Comparison of ENCODE assay signal across 8 mouse cellular contexts in the genomic region with DNA sequence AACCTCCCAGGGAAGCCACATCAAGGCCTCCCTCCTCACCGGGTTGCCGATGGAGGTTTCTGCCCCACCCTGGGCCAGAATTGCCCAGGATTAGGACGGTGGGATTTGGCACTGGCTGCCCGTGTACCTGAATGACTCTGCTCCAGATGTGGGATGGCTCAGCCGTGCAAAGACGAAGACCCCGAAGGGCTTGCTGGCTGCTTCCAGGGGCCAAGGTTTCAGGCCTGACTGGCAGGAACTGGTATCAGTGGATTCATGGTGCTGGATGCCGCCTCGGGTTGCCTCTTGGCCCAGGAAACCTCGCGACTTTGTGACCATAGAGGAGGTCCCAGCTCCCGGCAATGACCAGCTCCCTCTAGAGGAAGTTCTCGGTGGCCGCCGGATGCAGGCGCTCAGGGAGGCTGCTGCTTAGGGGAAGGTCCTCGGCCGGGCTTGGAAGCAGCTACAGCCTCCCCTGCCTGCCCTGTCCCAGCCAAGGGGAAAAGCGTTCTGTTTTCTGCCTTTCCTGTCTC. TPM values are rescaled to one million over a fixed set of nuclear protein-coding genes. Genes with fewer than 3 reads are reported as not detected.
A peak's percentile ranks its signal among the peaks of the same experiment; 100 is the strongest.
DNase-seq lines count a peak whose midpoint lies in the region; ATAC-seq and TF ChIP-seq lines count a peak whose summit lies in the region.

No protein-coding gene starts in this region.

- H3K4me2 ChIP-seq in embryonic facial prominence, embryonic 13.5 days, result peak overlapping the region; percentile 89
- peak overlapping the region; percentile 91 for H3K4me2 ChIP-seq in limb, embryonic 14.5 days (replicated peaks; ENCODE audit: low read depth, low read length, severe bottlenecking)
- H3K4me2 ChIP-seq in midbrain, postnatal 0 days (ENCODE audit: low read depth, low read length, poor library complexity, severe bottlenecking), result peak overlapping the region; percentile 62

- under 1% methylated on average over 19 of the region's 19 CpGs for WGBS in embryonic facial prominence, embryonic 13.5 days
- WGBS in limb, embryonic 14.5 days, result under 1% methylated on average over 19 of the region's 19 CpGs
- WGBS in midbrain, postnatal 0 days, result 1% methylated on average over 19 of the region's 19 CpGs

- H3K27ac ChIP-seq in embryonic facial prominence, embryonic 13.5 days, result peak overlapping the region; percentile 83
- peak overlapping the region; percentile 84 for H3K27ac ChIP-seq in limb, embryonic 14.5 days (replicated peaks; ENCODE audit: low read depth, low read length)
- H3K27ac ChIP-seq in midbrain, postnatal 0 days (ENCODE audit: low read depth, low read length), result peak overlapping the region; percentile 79

- no peaks in the 10 kb centered on the region for H3K9me3 ChIP-seq in embryonic facial prominence, embryonic 13.5 days
- no peaks in the 10 kb centered on the region for H3K9me3 ChIP-seq in limb, embryonic 14.5 days (ENCODE audit: control insufficient read depth, low read length)
- H3K9me3 ChIP-seq in midbrain, postnatal 0 days (ENCODE audit: low read length), result no peaks in the 10 kb centered on the region

- peaks cover 24% of the 10 kb centered on the region for H3K4me1 ChIP-seq in embryonic facial prominence, embryonic 13.5 days
- peaks cover 8% of the 10 kb centered on the region for H3K4me1 ChIP-seq in limb, embryonic 14.5 days (ENCODE audit: control insufficient read depth, insufficient read depth, low read length)
- peaks cover 7% of the 10 kb centered on the region for H3K4me1 ChIP-seq in midbrain, postnatal 0 days (ENCODE audit: insufficient read depth, low read length)

- DNase-seq in 3134 (ENCODE audit: extremely low read depth, insufficient read length, low spot score), result peak; percentile 88
- peak; percentile 93 for DNase-seq in adrenal gland, postnatal 36 days
- peak; percentile 93 for DNase-seq in heart, adult 8-10 months (ENCODE audit: low spot score)
- peak; percentile 94 for DNase-seq in kidney, adult 9 months
- peak; percentile 82 for DNase-seq in limb, embryonic 14.5 days (ENCODE audit: low spot score)
- peak; percentile 85 for DNase-seq in midbrain, postnatal 0 days (ENCODE audit: low spot score)
- DNase-seq in spleen, postnatal 14 days (ENCODE audit: low spot score in 2 of 2), result peak; percentile 84 to 91

- peak overlapping the region; percentile 97 for H3K9ac ChIP-seq in embryonic facial prominence, embryonic 13.5 days
- peak overlapping the region; percentile 93 for H3K9ac ChIP-seq in limb, embryonic 14.5 days (ENCODE audit: low read depth, low read length, severe bottlenecking)
- H3K9ac ChIP-seq in midbrain, postnatal 0 days (replicated peaks; ENCODE audit: low read length, poor library complexity, severe bottlenecking), result peak overlapping the region; percentile 90

- H3K27me3 ChIP-seq in embryonic facial prominence, embryonic 13.5 days, result no peaks in the 10 kb centered on the region
- no peaks in the 10 kb centered on the region for H3K27me3 ChIP-seq in limb, embryonic 14.5 days (ENCODE audit: control insufficient read depth, insufficient read depth, low read length)
- H3K27me3 ChIP-seq in midbrain, postnatal 0 days (ENCODE audit: insufficient read depth, low read length), result no peaks in the 10 kb centered on the region

- peak; percentile 71; the same call in 1 of the 2 replicates for TF ChIP-seq POLR2A in limb, embryonic 14.5 days (IDR thresholded peaks at IDR 0.05; ENCODE audit: borderline replicate concordance, extremely low read depth, insufficient read depth, insufficient read length)

- TF ChIP-seq CTCF in midbrain, postnatal 0 days (IDR thresholded peaks at IDR 0.05), result peak; percentile 93

- peak overlapping the region; percentile 77 for H3K4me3 ChIP-seq in embryonic facial prominence, embryonic 13.5 days
- H3K4me3 ChIP-seq in limb, embryonic 14.5 days (replicated peaks; ENCODE audit: low read length), result peak overlapping the region; percentile 79
- H3K4me3 ChIP-seq in midbrain, postnatal 0 days (ENCODE audit: low read depth, low read length), result peak overlapping the region; percentile 52

- peak; percentile 71 for ATAC-seq in embryonic facial prominence, embryonic 13.5 days (ENCODE audit: insufficient number of reproducible peaks, insufficient read depth, low FRiP score, low TSS enrichment, low read depth)
- peak; percentile 88 for ATAC-seq in limb, embryonic 14.5 days (ENCODE audit: low FRiP score, low read depth)
- ATAC-seq in midbrain, postnatal 0 days (ENCODE audit: low FRiP score), result peak; percentile 76

- H3K36me3 ChIP-seq in embryonic facial prominence, embryonic 13.5 days, result peaks cover 29% of the 10 kb centered on the region
- H3K36me3 ChIP-seq in limb, embryonic 14.5 days (ENCODE audit: control insufficient read depth, insufficient read depth, low read length), result peaks cover 24% of the 10 kb centered on the region
- peaks cover 18% of the 10 kb centered on the region for H3K36me3 ChIP-seq in midbrain, postnatal 0 days (ENCODE audit: insufficient read depth, low read length)

RNA-seq across cellular contexts. Expression of a gene that starts 0.5 kb away (rescaled TPM):
- total RNA-seq in adrenal gland, postnatal 36 days (2021), result 10 to 100 TPM; 29.3 to 42.4 TPM
- polyA plus RNA-seq in embryonic facial prominence, embryonic 13.5 days (2015; fragmentation: Nextera tagmentation; extraction: Ambion mirVana), result 4.6 and 5.7 TPM in 2 replicates
- total RNA-seq in heart, adult 8-10 months (2022), result 10 to 100 TPM; 11.0 to 15.9 (median 13.7) TPM
- 48.6 and 55.3 TPM in 2 replicates for polyA plus RNA-seq in limb, embryonic 14.5 days (2012; rRNA removed)
- polyA plus RNA-seq in limb, embryonic 14.5 days (2014; fragmentation: Nextera tagmentation; extraction: Ambion mirVana), result 7.9 and 11.1 TPM in 2 replicates
- total RNA-seq in midbrain, postnatal 0 days (2014; rRNA removed), result 57.3 and 82.4 TPM in 2 replicates
- polyA plus RNA-seq in midbrain, postnatal 0 days (2015; fragmentation: Nextera tagmentation; extraction: Ambion mirVana), result 3.9 and 5.3 TPM in 2 replicates

RNA-seq across cellular contexts. Expression of a gene that starts 28.8 kb away (rescaled TPM):
- 1 to 10 TPM; 5.9 to 6.3 TPM for total RNA-seq in adrenal gland, postnatal 36 days (2021)
- polyA plus RNA-seq in embryonic facial prominence, embryonic 13.5 days (2015; fragmentation: Nextera tagmentation; extraction: Ambion mirVana), result 3.8 and 4.0 TPM in 2 replicates
- total RNA-seq in heart, adult 8-10 months (2022), result 1 to 10 TPM; 5.0 to 8.7 (median 6.8) TPM
- 12.4 and 13.9 TPM in 2 replicates for polyA plus RNA-seq in limb, embryonic 14.5 days (2012; rRNA removed)
- 5.1 and 5.6 TPM in 2 replicates for polyA plus RNA-seq in limb, embryonic 14.5 days (2014; fragmentation: Nextera tagmentation; extraction: Ambion mirVana)
- total RNA-seq in midbrain, postnatal 0 days (2014; rRNA removed), result 4.5 and 4.7 TPM in 2 replicates
- 0.39 and 0.90 TPM in 2 replicates for polyA plus RNA-seq in midbrain, postnatal 0 days (2015; fragmentation: Nextera tagmentation; extraction: Ambion mirVana)

RNA-seq across cellular contexts. Expression of a gene that starts 55.4 kb away (rescaled TPM):
- total RNA-seq in adrenal gland, postnatal 36 days (2021), result 10 to 100 TPM in 1 of 2 experiments, 1 to 10 TPM in 1; 9.9 to 10.5 TPM
- 16.0 and 16.1 TPM in 2 replicates for polyA plus RNA-seq in embryonic facial prominence, embryonic 13.5 days (2015; fragmentation: Nextera tagmentation; extraction: Ambion mirVana)
- 1 to 10 TPM in 3 of 4 experiments, not detected in 1; 1.5 to 3.4 (median 2.2) TPM for total RNA-seq in heart, adult 8-10 months (2022)
- polyA plus RNA-seq in limb, embryonic 14.5 days (2012; rRNA removed), result 12.6 and 14.8 TPM in 2 replicates
- polyA plus RNA-seq in limb, embryonic 14.5 days (2014; fragmentation: Nextera tagmentation; extraction: Ambion mirVana), result 10.0 and 10.6 TPM in 2 replicates
- total RNA-seq in midbrain, postnatal 0 days (2014; rRNA removed), result 16.1 and 19.4 TPM in 2 replicates
- 6.6 and 6.7 TPM in 2 replicates for polyA plus RNA-seq in midbrain, postnatal 0 days (2015; fragmentation: Nextera tagmentation; extraction: Ambion mirVana)

Comparison
In these comparisons a context has a peak if more than half of its experiments do, and no peak if none do; other contexts are left out.
1. Peak in every context shown above with its lines: DNase-seq, ATAC-seq, H3K4me3 ChIP-seq and H3K27ac ChIP-seq.